Mouse (Mus musculus): Measurements from ENCODE around the gene Camk2d. TPM values are rescaled to one million over a fixed set of nuclear protein-coding genes. Genes with fewer than 3 reads are reported as not detected.

The Camk2d gene
- polyA plus RNA-seq, 1 experiment from 2014 or later, result 10.5 TPM

DNA sequence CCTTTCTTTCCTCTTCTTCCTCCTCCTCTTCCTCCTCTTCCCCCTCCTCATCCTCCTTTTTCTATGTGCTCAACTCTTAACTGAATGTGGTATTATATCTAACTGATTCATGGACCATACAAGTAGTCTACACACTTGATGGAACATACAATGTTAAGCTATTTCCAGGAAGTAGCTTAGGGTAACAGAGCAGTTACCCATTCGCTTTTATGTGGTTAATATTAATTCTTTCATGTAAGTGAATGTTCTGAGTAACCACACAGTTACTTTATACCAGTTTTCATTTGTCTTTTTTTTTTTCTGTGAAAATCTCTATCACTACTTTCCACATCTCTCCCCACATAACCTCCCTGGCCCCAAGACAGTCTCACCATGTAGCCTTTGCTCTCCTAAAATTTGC is 228.8 kb downstream of the Camk2d start:
- WGBS, result 64% methylated on average over 1 of the region's 1 CpGs

DNA sequence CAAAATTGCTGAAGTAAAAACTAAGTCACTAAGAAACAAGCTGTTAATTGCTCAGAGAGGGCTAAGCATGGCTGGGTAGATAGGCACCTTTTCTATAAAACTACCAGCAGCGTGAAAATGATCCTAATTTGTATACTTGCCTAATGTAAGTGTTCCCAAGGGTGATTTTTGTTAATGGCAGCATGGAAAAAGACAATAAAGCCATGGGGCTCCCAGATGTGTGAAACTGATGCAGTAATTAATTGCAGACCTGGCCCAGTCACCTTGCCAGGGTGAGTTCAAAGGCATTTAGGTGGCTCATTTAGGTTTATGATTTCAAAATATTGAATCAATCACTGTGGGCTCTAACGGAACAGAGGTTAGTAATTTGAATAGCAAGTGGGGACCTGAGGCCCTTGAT is 230.1 kb downstream of the Camk2d start:
- H3K4me2 ChIP-seq, result no peak overlapping the region
- no peak overlapping the region for H3K4me3 ChIP-seq (ENCODE audit: low read depth, low read length)
- no peak for ATAC-seq (replicated peaks; ENCODE audit: low FRiP score)
- H3K4me1 ChIP-seq (replicated peaks; ENCODE audit: control insufficient read depth, insufficient read depth, low read length), result no peaks in the 10 kb centered on the region
- no peak overlapping the region for H3K27ac ChIP-seq (ENCODE audit: low read depth, low read length)
- H3K36me3 ChIP-seq (ENCODE audit: control insufficient read depth, insufficient read depth, low read length), result no peaks in the 10 kb centered on the region
- H3K27me3 ChIP-seq (replicated peaks; ENCODE audit: control insufficient read depth, insufficient read depth, low read length), result no peaks in the 10 kb centered on the region
- H3K9ac ChIP-seq (ENCODE audit: low read depth, low read length), result no peak overlapping the region
- no peaks in the 10 kb centered on the region for H3K9me3 ChIP-seq (ENCODE audit: control insufficient read depth, low read length)
- no peak for DNase-seq (ENCODE audit: low spot score)
- 78% methylated on average over 2 of the region's 2 CpGs for WGBS

More for the DNA sequence above, 228.8 kb downstream of the Camk2d start:
- Histone ChIP-seq H3K27ac (ENCODE audit: low read depth, low read length) (no peak overlapping the region), H3K9me3 (ENCODE audit: control insufficient read depth, low read length) (no peaks in the 10 kb centered on the region), H3K9ac (ENCODE audit: low read depth, low read length) (no peak overlapping the region), H3K36me3 (ENCODE audit: control insufficient read depth, insufficient read depth, low read length) (no peaks in the 10 kb centered on the region), H3K4me2 (no peak overlapping the region), H3K27me3 (replicated peaks; ENCODE audit: control insufficient read depth, insufficient read depth, low read length) (no peaks in the 10 kb centered on the region), H3K4me3 (ENCODE audit: low read depth, low read length) (no peak overlapping the region), H3K4me1 (replicated peaks; ENCODE audit: control insufficient read depth, insufficient read depth, low read length) (no peaks in the 10 kb centered on the region)
- DNase-seq (ENCODE audit: low spot score) (no peak), ATAC-seq (replicated peaks; ENCODE audit: low FRiP score) (no peak)

DNA sequence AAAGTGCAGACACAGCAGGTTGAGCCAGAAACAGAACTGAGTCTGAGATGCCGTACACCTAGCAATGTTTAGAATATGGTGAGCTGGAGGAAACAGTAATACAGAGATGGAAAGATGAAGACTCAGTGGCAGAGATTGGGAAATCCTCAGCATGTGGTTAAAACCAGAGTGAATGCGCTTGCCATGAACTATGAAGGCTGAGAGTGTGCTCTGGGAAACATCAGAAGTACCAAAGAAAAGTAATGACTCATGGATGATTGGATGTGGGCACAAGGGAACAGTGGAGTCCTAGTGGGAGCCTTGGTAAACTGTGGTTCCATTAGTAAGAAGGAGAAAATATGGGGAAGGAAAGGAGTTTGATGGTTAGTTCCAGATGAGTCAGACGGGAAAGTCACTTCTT is 231.8 kb downstream of the Camk2d start:
- Histone ChIP-seq H3K4me1 (replicated peaks; ENCODE audit: control insufficient read depth, insufficient read depth, low read length) (no peaks in the 10 kb centered on the region), H3K36me3 (ENCODE audit: control insufficient read depth, insufficient read depth, low read length) (no peaks in the 10 kb centered on the region), H3K27ac (ENCODE audit: low read depth, low read length) (no peak overlapping the region), H3K4me2 (no peak overlapping the region), H3K9ac (ENCODE audit: low read depth, low read length) (no peak overlapping the region), H3K27me3 (replicated peaks; ENCODE audit: control insufficient read depth, insufficient read depth, low read length) (no peaks in the 10 kb centered on the region), H3K9me3 (ENCODE audit: control insufficient read depth, low read length) (no peaks in the 10 kb centered on the region), H3K4me3 (ENCODE audit: low read depth, low read length) (no peak overlapping the region)
- ATAC-seq (replicated peaks; ENCODE audit: low FRiP score), result no peak
- WGBS, result 85% methylated on average over 3 of the region's 3 CpGs
- no peak for DNase-seq (ENCODE audit: low spot score)

DNA sequence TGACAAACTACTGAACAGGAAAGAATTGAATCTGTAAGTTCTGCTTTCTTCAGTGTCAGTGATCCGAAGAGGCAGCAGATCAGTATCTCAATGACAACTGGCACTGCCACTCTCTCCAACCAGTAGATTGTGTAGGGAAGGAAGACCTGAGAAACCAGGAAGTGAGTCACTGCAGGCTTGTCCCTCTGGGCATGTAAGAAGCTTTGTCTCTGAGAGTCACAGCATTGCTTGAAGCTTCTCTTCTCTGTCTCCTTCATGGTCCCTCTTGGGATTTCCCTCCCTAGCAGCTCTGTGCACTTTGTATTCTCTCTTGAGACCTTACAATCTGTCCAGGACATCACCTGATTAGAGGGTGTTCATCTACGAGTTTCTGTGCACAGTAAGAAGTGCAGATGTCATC is 233.7 kb downstream of the Camk2d start:
- Histone ChIP-seq H3K4me1 (replicated peaks; ENCODE audit: control insufficient read depth, insufficient read depth, low read length) (no peaks in the 10 kb centered on the region), H3K36me3 (ENCODE audit: control insufficient read depth, insufficient read depth, low read length) (no peaks in the 10 kb centered on the region), H3K27ac (ENCODE audit: low read depth, low read length) (no peak overlapping the region), H3K9me3 (ENCODE audit: control insufficient read depth, low read length) (no peaks in the 10 kb centered on the region), H3K27me3 (replicated peaks; ENCODE audit: control insufficient read depth, insufficient read depth, low read length) (no peaks in the 10 kb centered on the region), H3K4me3 (ENCODE audit: low read depth, low read length) (no peak overlapping the region), H3K9ac (ENCODE audit: low read depth, low read length) (no peak overlapping the region), H3K4me2 (no peak overlapping the region)
- WGBS, result 63% methylated on average over 2 of the region's 2 CpGs
- DNase-seq (ENCODE audit: low spot score), result no peak
- no peak for ATAC-seq (replicated peaks; ENCODE audit: low FRiP score)

DNA sequence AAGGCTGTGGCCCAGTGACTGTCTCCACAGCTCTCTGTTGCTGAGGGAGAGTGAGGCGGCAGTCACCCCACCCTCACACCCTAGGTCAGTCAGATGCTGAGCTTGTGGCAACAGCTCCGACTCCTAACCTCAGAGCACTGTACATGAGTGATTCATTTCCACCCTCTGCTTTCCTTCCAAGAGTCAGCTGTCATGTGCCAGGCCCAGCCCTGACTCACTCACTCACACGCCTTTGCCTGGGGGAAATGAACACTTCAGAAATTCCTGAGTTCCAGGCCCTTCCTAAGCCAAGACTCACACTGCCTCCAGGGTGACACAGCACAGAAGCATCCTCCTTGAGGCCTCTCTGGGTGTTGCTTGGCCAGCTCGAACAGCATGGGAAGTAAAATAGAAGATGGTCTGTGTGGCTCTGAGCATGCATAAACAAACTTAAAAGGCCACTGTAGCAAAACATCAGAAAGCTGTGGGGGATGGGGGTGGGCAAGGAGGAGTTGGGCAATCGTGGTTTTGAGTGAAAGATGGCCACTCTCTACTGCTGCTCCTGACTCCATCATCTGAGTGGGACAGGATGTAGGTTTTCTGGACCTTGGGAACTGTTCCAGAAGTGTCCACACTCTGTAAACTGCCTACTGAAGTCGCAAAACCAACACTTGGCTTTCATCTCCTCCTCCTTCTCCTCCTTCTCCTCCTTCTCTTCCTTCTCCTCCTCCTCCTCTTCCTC is 235.5 kb downstream of the Camk2d start:
- WGBS, result 56% methylated on average over 6 of the region's 6 CpGs
- H3K9me3 ChIP-seq (ENCODE audit: control insufficient read depth, low read length), result no peaks in the 10 kb centered on the region
- ATAC-seq (replicated peaks; ENCODE audit: low FRiP score) (peak; percentile 39), DNase-seq (ENCODE audit: low spot score) (no peak)
- no peak overlapping the region for H3K27ac ChIP-seq (ENCODE audit: low read depth, low read length)
- no peaks in the 10 kb centered on the region for H3K4me1 ChIP-seq (replicated peaks; ENCODE audit: control insufficient read depth, insufficient read depth, low read length)
- no peaks in the 10 kb centered on the region for H3K27me3 ChIP-seq (replicated peaks; ENCODE audit: control insufficient read depth, insufficient read depth, low read length)
- H3K4me3 ChIP-seq (ENCODE audit: low read depth, low read length), result no peak overlapping the region
- H3K4me2 ChIP-seq, result no peak overlapping the region
- no peak overlapping the region for H3K9ac ChIP-seq (ENCODE audit: low read depth, low read length)
- H3K36me3 ChIP-seq (ENCODE audit: control insufficient read depth, insufficient read depth, low read length), result no peaks in the 10 kb centered on the region

DNA sequence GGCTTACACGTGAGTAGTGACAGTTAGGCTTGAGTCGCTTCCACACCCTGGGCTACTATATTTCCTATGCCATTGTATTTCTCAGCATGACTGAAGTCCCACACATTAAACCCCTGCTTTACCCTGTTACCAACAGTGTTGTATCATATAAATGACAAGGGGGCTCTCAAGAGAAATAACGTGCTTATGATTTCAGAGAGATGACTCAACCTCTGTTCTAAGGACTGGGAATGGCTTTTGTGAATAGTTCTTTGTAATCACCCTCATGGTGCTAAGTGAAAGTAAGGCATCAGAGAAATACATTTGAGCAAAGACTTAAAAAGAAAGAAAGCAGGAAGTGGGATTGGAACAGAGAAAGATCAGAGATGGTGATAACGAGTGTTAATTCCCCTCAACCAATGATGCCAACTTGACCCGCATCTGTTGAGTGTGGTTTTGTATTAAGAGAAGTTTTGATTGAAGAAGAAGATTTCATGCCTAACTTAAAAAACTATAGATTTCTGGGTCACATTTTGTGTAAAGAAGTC is 238.6 kb downstream of the Camk2d start:
- H3K4me2 ChIP-seq, result no peak overlapping the region
- no peak overlapping the region for H3K27ac ChIP-seq (ENCODE audit: low read depth, low read length)
- H3K9ac ChIP-seq (ENCODE audit: low read depth, low read length), result no peak overlapping the region
- DNase-seq (ENCODE audit: low spot score), result no peak
- H3K4me3 ChIP-seq (ENCODE audit: low read depth, low read length), result no peak overlapping the region
- no peak for ATAC-seq (replicated peaks; ENCODE audit: low FRiP score)
- H3K4me1 ChIP-seq (replicated peaks; ENCODE audit: control insufficient read depth, insufficient read depth, low read length), result no peaks in the 10 kb centered on the region
- H3K36me3 ChIP-seq (ENCODE audit: control insufficient read depth, insufficient read depth, low read length), result no peaks in the 10 kb centered on the region
- H3K9me3 ChIP-seq (ENCODE audit: control insufficient read depth, low read length), result no peaks in the 10 kb centered on the region
- 89% methylated on average over 5 of the region's 5 CpGs for WGBS
- H3K27me3 ChIP-seq (replicated peaks; ENCODE audit: control insufficient read depth, insufficient read depth, low read length), result no peaks in the 10 kb centered on the region

DNA sequence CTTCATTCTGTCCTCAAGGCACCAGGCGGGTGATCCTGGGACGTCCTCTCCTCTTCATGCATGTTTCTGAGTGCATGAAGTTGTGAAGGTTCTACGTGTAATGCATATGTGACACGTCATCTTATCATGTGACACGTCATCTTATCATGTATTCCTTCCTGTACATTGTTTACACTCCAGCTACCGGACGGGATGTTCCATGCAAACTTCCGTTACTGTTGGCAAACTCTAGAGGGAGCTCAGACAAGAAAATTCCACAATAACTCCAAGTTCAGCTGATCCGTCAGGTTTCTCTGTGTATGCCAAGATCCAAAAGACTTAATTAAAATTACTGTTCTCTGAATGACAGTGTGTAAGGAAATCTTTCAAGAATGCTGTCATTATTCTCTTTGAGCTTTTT is 246.7 kb downstream of the Camk2d start:
- Histone ChIP-seq H3K9ac (ENCODE audit: low read depth, low read length) (no peak overlapping the region), H3K27me3 (replicated peaks; ENCODE audit: control insufficient read depth, insufficient read depth, low read length) (no peaks in the 10 kb centered on the region), H3K4me2 (no peak overlapping the region), H3K4me3 (ENCODE audit: low read depth, low read length) (no peak overlapping the region), H3K9me3 (ENCODE audit: control insufficient read depth, low read length) (no peaks in the 10 kb centered on the region), H3K27ac (ENCODE audit: low read depth, low read length) (no peak overlapping the region), H3K4me1 (replicated peaks; ENCODE audit: control insufficient read depth, insufficient read depth, low read length) (no peaks in the 10 kb centered on the region), H3K36me3 (ENCODE audit: control insufficient read depth, insufficient read depth, low read length) (no peaks in the 10 kb centered on the region)
- no peak for DNase-seq (ENCODE audit: low spot score)
- 76% methylated on average over 9 of the region's 9 CpGs for WGBS
- ATAC-seq (replicated peaks; ENCODE audit: low FRiP score), result no peak

DNA sequence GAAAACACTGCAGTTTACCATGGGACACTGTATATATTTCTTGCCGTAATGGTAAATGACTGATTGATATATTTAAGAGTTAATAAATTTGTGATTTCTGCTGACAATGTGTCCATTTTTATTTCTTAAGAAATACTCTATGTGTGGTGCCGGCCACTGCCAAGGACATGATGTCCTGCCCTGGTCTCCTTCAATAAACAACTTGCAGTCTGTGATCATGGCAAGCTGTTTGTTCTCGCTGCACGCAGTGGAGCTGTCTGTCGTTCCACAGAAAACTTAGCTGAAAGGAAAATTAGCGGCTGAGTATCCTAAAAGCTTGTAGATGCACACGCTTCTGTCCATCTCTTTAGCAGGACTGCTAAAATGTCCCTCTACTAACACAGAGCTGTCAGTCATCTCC is 248.7 kb downstream of the Camk2d start:
- no peaks in the 10 kb centered on the region for H3K27me3 ChIP-seq (replicated peaks; ENCODE audit: control insufficient read depth, insufficient read depth, low read length)
- H3K4me1 ChIP-seq (replicated peaks; ENCODE audit: control insufficient read depth, insufficient read depth, low read length), result no peaks in the 10 kb centered on the region
- no peaks in the 10 kb centered on the region for H3K9me3 ChIP-seq (ENCODE audit: control insufficient read depth, low read length)
- DNase-seq (ENCODE audit: low spot score) (no peak), ATAC-seq (replicated peaks; ENCODE audit: low FRiP score) (no peak)
- no peak overlapping the region for H3K9ac ChIP-seq (ENCODE audit: low read depth, low read length)
- no peak overlapping the region for H3K4me3 ChIP-seq (ENCODE audit: low read depth, low read length)
- no peaks in the 10 kb centered on the region for H3K36me3 ChIP-seq (ENCODE audit: control insufficient read depth, insufficient read depth, low read length)
- no peak overlapping the region for H3K27ac ChIP-seq (ENCODE audit: low read depth, low read length)
- no peak overlapping the region for H3K4me2 ChIP-seq
- 91% methylated on average over 7 of the region's 7 CpGs for WGBS

DNA sequence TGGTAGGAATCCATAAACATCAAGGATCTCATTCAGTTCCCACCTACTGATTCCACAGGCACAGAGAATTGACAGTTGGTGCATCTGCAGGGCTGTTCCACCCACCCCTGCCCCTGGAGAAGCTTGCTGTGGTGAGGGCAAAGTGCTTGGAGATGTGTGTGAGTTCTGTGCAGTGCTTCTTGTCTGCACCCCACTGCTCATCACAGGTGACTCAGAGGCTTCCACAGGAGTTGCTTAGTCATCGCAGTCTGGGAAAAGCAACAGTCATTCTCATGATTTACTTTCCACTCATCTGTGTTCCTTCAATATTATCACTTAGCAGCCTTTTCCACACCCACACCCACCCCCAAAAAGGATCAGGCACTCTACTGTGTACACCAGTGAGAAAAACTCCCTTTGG is 252.0 kb downstream of the Camk2d start:
- Histone ChIP-seq H3K4me1 (replicated peaks; ENCODE audit: control insufficient read depth, insufficient read depth, low read length) (no peaks in the 10 kb centered on the region), H3K36me3 (ENCODE audit: control insufficient read depth, insufficient read depth, low read length) (no peaks in the 10 kb centered on the region), H3K27me3 (replicated peaks; ENCODE audit: control insufficient read depth, insufficient read depth, low read length) (no peaks in the 10 kb centered on the region), H3K9ac (ENCODE audit: low read depth, low read length) (no peak overlapping the region), H3K4me2 (no peak overlapping the region), H3K4me3 (ENCODE audit: low read depth, low read length) (no peak overlapping the region), H3K9me3 (ENCODE audit: control insufficient read depth, low read length) (no peaks in the 10 kb centered on the region), H3K27ac (ENCODE audit: low read depth, low read length) (no peak overlapping the region)
- DNase-seq (ENCODE audit: low spot score) (no peak), ATAC-seq (replicated peaks; ENCODE audit: low FRiP score) (no peak)
- 97% methylated on average over 1 of the region's 1 CpGs for WGBS

Measured in liver, embryonic 11.5 days (tissue).